Mouse (Mus musculus) T-helper 17 cell (primary cell): ENCODE results near the gene Imp3.
"Not testable (repeated sequence)": the region's sequence is repeated elsewhere in the genome, so short reads cannot be mapped to it uniquely, and the experiment has no call there.

Source experiments
- in situ Hi-C, 2 experiments: fragments of 300-600 bp; cut with MboI, MseI; formaldehyde crosslinking; loops; 1 replicate in 1 of 2; 2 replicates in 1 of 2; pipeline ENCODE4 v1.15.1; 2025; ENCODE audit warnings: high pct_unique_total_duplicates in 2 of 2

Gene Imp3

DNA sequence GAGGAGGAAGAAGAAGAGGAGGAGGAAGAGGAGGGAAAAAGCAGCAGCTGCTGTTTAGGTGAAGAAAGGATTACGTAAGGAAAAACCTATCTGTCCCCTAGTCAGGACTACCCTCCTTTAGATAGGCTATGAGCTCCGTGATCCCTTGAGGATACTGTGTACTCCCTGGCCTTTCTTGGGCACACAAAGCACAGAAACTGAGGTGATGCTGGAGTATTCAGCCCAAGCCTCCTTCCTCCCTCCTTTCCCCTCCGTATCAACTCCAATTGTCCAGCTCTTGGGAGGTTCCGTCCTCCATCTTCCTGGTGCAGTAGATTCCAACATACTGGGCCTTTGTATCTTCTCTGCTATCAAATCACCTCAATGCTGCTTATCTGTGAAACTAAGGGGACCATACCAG lies 14.5 kb upstream of the Imp3 start:
- in situ Hi-C loops: no loop called here

DNA sequence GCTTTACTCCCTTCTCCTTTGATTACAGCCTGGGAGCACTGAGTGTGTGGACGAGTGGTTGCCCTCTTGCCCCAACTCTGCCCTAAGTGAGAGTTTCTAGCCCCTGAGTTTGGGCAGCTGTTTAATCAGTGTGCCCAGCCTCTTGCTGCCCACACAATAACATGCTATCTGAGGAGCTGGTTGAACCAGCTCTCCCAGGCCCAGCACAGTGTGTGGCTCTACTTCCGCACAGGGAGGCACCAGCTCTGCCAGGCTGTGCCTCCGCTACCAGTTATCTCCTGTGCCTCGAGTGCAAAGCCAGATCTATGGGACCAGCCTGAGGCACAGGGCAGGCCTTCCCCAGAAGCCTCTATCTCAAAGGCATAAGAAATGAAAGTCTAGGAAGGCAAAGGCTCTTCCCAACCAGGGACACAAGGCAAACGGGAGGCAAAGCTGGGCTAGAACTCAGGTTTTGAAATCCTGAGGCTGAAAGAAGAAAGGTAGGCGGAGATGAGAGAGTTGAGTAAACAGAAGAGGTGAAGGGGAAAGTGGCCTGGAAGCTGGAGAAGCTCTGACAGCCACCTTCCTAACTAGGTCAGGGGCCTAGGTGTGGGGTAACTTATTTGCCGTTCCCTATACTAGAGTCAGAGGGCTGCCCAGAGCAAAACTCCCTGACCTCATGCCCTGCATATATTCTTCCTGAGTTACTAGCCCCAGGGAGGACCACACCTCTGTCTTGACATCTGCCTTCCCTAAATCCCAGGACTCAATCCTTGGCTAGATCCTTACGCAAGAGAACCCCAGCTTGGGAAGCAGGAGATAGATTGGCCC lies 13.2 kb upstream of the Imp3 start:
- in situ Hi-C loops: no loop called here

- in situ Hi-C loops: no loop called here
Measured at GRCm38 (mm10) chr9:56924651-56925027, 12.6 kb upstream of the Imp3 start.

GRCm38 (mm10) chr9:56925291-56926024 lies 11.8 kb upstream of the Imp3 start:
- in situ Hi-C loops: no loop called here

DNA sequence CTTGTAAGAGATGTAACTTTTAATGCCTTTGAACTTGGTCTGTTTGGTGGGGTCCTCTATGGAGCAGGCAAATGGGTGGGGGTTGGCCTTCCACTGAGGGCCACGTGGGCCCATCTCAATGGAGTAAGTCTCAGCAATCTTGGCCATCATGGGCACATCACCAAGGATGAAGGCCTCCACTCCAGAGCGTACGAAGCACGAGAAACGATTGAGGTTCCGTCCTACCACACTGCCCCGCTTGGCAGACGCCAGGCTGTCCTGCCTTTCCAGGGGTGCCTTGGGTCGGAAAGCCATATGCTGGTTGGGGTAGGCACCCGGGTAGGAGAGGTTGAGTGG lies 11.3 kb upstream of the Imp3 start:
- in situ Hi-C loops: no loop called here

DNA sequence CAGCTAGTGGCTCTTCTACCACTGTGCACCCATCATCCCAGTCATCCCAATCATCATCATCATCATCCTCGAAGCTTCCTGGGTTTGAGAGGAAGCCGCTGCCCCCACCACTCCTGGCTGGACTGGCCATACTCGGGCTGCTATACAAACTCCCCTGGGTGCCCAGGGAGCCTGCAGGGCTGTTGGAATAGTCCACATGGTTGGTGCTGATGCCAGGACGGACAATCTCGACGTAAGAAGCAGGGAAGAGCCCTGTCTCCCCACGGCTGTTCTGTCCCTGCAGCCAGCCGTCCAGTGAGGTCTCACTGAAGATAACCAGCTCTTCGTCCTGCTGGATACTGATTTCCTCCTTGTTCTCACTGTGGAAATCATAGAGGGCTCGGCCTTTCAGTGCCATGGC lies 10.9 kb upstream of the Imp3 start:
- in situ Hi-C loops: no loop called here

DNA sequence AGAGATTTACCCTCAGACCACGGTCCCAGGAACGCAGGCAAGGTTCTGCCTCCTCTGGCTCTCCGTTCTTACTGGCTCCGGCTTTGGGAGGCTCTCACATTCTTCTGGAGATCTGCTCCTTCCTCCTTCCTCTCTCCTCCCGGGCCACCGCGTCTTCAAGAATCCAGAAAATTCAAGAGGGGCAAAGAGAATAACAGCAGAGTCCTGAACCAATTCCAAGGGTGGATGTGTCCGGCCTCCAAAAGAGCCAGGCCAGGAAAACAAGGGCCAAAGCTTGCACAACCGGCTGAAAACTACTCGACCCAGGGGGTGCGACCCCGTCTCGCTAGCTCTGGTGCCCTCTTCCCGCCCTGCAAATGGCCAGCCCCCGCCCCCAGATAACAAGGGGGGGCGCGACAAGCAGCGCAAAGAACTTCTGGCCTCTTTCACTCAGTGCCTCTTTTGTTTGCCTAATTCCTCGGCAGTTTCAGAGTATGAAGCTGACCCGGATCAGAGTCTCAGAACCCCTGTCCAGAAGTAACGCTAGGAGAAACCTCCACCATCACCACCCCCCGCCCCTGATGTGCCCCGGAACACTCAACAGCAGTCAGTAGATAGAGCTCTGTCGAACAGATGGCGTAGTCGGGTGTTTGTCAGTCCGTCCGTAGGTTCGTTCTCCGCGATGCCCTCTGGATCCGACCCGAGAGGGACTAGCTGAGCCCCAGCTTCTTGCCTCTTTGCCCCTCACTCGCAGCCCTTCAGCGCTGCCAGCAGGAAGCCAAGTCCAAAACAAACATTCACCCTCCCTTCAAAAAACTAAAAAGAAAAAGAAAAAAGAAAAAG lies 9.9 kb upstream of the Imp3 start:
- in situ Hi-C loops: no loop called here

- in situ Hi-C loops: no loop called here
Measured at GRCm38 (mm10) chr9:56928041-56928811, 9.0 kb upstream of the Imp3 start, which contains the start of gene Snx33. Snx33 (minus strand) TSS chr9:56928371.

DNA sequence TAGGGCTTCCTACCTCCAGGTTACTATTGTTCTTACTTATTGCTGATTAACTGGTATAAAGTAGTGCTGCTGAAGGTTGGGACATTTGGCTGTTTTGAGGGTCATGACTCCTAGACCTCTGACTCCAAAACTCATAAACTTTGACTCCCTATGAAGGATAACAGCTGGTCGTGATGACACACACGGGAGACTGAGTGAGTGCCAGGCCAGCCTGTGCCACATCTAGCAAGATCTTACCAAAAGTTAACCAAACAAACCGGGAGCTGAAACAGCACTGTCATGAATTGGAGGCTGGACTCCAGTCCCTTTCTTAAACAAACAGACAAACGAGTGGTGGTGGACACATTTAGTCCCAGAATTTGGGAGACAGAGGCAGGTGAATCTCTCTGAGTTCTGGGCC lies 7.8 kb upstream of the Imp3 start:
- in situ Hi-C loops: no loop called here

GRCm38 (mm10) chr9:56930556-56930955 lies 6.7 kb upstream of the Imp3 start:
- in situ Hi-C loops: no loop called here

DNA sequence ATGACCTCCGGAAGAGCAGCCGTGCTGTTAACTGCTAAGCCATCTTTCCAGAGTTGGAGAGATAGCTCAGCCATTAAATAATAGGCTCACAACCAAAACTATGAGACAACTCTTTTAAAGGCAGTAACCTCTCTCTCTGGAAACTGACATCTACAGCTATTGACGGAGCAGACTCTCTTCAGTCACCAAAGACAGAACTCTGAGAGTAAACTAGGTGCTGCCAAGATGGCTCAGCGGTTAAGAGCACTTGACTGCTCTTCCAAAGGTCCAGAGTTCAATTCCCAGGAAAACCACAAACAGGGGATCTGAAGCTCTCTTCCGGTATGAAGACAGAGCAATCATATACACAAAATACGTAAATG lies 433 bp upstream of the Imp3 start:
- in situ Hi-C loops: loop anchor here in 1 of 2 experiments (5.0 kb wide), 1 partner anchor 115 kb away; no protein-coding TSS in a partner anchor

DNA sequence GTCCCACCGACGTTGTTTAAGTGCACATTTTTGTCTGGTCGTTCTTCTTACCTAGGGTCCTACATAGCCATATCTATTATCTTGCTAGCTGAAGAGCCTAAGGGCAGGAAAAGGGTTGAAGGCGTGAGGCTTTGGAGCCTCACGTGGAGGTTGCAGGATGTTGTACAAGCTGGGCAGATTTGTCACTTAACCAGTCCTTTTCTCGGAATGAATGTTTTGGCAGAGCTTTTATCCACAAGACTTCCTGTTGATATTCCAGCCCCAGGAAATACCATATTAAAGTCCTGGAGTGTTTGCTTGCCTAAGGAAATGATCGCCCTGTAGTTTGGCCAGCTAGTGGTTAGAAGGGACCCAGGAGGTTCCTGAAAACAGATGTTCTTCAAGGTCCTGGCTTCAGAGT lies 1.1 kb downstream of the Imp3 start:
- in situ Hi-C loops: loop anchor here in 1 of 2 experiments (5.0 kb wide), 1 partner anchor 114 kb away; no protein-coding TSS in a partner anchor

GRCm38 (mm10) chr9:56947481-56947880 lies 10.2 kb downstream of the Imp3 start:
- in situ Hi-C loops: not testable (repeated sequence)

DNA sequence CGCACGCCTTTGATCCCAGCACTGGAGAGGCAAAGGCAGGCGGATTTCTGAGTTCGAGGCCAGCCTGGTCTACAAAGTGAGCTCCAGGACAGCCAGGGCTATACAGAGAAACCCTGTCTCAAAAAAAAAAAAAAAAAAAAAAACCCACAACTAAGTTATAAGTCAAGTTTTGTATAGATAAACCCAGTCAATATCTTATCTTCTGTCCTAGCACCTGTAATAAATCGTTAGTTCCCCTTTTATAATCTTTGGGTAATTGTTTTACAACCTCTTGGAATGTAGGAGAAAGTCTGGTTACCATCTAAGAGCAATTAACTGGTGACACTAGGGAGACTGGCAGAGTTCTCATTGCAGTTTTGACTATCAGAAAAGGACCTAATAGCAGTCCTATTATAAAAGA lies 11.4 kb downstream of the Imp3 start:
- in situ Hi-C loops: not testable (repeated sequence)

GRCm38 (mm10) chr9:56949767-56950166 lies 12.5 kb downstream of the Imp3 start:
- in situ Hi-C loops: loop anchor here (5.0 to 10.0 kb wide), 3 partner anchors 43 to 1405 kb away; partner anchors contain the start of genes Ptpn9 (in 1 of the 2) and Sin3a (in 1 of the 2)

GRCm38 (mm10) chr9:56950414-56951400 lies 13.4 kb downstream of the Imp3 start, which contains the start of gene Snupn:
Snupn (plus strand) TSS chr9:56950878.
- in situ Hi-C loops: loop anchor here (5.0 to 10.0 kb wide), 3 partner anchors 42 to 1406 kb away; partner anchors contain the start of genes Ptpn9 (in 1 of the 2) and Sin3a (in 1 of the 2)

DNA sequence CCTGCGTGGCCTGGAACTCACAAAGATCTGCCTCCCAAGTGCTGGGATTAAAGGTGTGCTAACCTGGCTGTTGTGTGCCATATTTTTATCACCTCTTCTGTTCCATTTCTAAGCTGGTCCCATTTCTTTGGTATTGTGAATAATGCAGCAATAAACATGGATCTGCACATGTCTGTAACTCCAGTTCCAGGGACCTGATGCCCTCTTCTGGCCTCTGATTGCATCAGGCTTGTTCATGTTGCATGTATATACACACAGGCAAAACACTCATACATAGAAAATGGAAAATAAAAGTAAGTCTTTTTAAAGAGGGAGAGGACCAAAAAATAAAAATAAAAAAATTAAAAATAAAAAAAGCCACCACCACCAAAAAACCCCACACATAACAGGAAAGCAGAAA lies 16.3 kb downstream of the Imp3 start:
- in situ Hi-C loops: loop anchor here (5.0 to 10.0 kb wide), 3 partner anchors 39 to 1409 kb away; partner anchors contain the start of genes Ptpn9 (in 1 of the 2) and Sin3a (in 1 of the 2)

DNA sequence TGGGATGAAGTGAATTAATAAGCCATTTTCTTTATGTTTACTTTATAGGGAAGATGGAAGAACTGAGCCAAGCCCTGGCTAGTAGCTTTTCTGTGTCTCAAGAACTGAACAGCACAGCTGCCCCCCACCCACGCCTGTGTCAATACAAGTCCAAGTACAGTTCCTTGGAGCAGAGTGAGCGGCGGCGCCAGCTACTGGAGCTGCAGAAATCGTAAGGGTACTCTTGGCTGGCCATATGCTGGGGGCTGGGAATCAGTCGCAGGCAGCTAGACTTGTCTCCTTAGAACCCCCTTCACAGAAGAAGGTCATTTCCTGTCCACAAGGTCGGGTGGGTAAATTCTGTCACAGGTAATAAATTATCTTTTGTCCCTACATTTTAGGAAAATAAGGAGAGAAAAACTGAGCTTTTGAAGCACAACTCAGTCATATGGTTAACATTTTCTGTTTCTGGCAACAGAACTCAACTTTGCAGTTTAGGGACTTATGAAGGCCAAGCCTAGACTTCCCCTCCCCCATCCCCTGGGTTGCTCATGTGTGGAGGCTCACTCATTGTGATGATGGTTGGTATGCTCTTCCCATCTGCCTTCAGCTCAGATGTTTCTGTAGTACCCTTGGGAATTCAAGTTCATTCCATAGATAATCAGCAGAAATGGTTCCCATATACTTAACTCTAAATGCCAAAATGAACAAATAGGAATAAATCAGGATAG lies 19.8 kb downstream of the Imp3 start:
- in situ Hi-C loops: loop anchor here in 1 of 2 experiments (10.0 kb wide), 1 partner anchor 1412 kb away; no protein-coding TSS in a partner anchor

DNA sequence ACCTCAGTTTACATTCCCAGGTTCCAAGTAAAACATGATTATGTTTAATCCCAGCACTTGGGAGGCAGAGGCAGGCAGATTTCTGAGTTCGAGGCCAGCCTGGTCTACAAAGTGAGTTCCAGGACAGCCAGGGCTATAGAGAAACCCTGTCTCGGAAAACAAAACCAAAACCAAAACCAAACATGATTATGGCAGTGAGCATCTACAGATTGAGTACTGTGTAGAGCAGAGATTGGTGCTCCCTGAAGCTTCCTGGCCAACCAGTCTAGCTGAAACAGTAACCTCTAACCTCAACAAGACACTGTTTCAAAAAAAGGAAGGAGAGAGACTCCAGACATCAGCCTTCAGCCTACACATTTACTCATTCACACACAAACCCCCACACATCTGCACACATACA lies 21.4 kb downstream of the Imp3 start:
- in situ Hi-C loops: loop anchor here in 1 of 2 experiments (10.0 kb wide), 1 partner anchor 1414 kb away; no protein-coding TSS in a partner anchor
